Mouse (Mus musculus): ENCODE data around the gene Adgrg2. TPM values are rescaled to one million over a fixed set of nuclear protein-coding genes. Genes with fewer than 3 reads are reported as not detected.

The Adgrg2 gene
- polyA plus RNA-seq, 2 experiments, result 17.8 to 26.5 TPM

DNA sequence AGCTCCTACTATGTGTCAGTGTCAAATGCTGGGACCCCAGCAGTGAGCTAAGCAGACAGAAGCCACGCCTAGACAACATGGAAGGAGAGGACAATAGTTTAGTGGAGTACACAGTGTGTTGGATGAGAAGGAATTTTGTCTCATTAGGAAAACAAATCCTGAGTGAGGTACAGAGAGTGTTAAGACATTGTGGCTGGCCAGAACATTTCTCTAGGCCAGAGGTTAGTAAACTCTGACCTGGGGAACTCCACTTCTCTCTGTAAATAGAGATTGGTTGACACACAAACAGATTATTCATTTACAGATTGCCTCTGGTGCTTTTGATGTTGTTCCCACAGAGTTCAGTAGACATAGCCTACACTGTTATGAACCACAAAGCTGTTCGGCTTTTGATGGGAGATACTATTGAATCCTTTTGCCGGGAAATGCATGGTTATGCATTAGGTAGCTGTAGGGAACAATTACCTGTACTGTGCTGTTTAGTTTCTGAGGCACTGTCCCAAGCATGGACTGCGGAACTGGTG lies 22.5 kb downstream of the Adgrg2 start:
- Histone ChIP-seq H3K27ac (replicated peaks; ENCODE audit: low read depth, low read length) (no peak overlapping the region), H3K4me1 (ENCODE audit: control insufficient read depth, insufficient read depth, low read length) (no peaks in the 10 kb centered on the region), H3K4me2 (replicated peaks; ENCODE audit: low read depth, low read length, severe bottlenecking) (no peak overlapping the region), H3K36me3 (ENCODE audit: control insufficient read depth, insufficient read depth, low read length) (no peaks in the 10 kb centered on the region), H3K4me3 (replicated peaks; ENCODE audit: low read length) (no peak overlapping the region), H3K9ac (ENCODE audit: low read depth, low read length, severe bottlenecking) (no peak overlapping the region), H3K27me3 (ENCODE audit: control insufficient read depth, insufficient read depth, low read length) (no peaks in the 10 kb centered on the region), H3K9me3 (ENCODE audit: control insufficient read depth, low read length) (no peaks in the 10 kb centered on the region)
- 89% methylated on average over 4 of the region's 4 CpGs for WGBS
- DNase-seq (ENCODE audit: low spot score), result no peak
- ATAC-seq (ENCODE audit: low FRiP score, low read depth), result no peak
- no peak for TF ChIP-seq POLR2A (IDR thresholded peaks at IDR 0.05; ENCODE audit: borderline replicate concordance, extremely low read depth, insufficient read depth, insufficient read length)

- Histone ChIP-seq H3K9ac (ENCODE audit: low read depth, low read length, severe bottlenecking) (no peak overlapping the region), H3K4me3 (replicated peaks; ENCODE audit: low read length) (no peak overlapping the region), H3K27ac (replicated peaks; ENCODE audit: low read depth, low read length) (no peak overlapping the region), H3K27me3 (ENCODE audit: control insufficient read depth, insufficient read depth, low read length) (no peaks in the 10 kb centered on the region), H3K9me3 (ENCODE audit: control insufficient read depth, low read length) (no peaks in the 10 kb centered on the region), H3K36me3 (ENCODE audit: control insufficient read depth, insufficient read depth, low read length) (no peaks in the 10 kb centered on the region), H3K4me2 (replicated peaks; ENCODE audit: low read depth, low read length, severe bottlenecking) (no peak overlapping the region), H3K4me1 (ENCODE audit: control insufficient read depth, insufficient read depth, low read length) (no peaks in the 10 kb centered on the region)
- TF ChIP-seq POLR2A (IDR thresholded peaks at IDR 0.05; ENCODE audit: borderline replicate concordance, extremely low read depth, insufficient read depth, insufficient read length), result no peak
- DNase-seq (ENCODE audit: low spot score) (no peak), ATAC-seq (ENCODE audit: low FRiP score, low read depth) (no peak)
- 85% methylated on average over 7 of the region's 7 CpGs for WGBS
Measured at GRCm38 (mm10) chrX:160413881-160414395, 23.4 kb downstream of the Adgrg2 start.

- no peak for DNase-seq (ENCODE audit: low spot score)
Measured at GRCm38 (mm10) chrX:160418397-160418796, 27.9 kb downstream of the Adgrg2 start.

DNA sequence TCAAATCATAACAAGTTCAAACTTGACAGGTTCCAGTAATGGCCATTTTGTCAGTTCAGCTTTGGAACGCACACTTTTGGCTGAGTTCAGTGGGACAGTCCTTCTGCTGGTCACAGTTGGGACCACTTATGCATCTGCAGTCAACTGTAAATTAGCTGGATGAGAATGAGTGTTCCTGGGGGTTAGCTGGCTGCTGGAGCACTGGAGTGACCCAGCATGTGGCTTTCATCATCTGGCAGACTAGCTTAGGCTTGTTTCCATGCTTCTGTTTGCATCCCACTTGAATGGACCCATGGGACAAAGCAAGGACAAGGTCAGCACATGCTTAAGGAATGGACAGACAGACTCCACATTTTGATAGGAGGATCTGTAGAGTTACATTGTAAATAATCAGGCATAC lies 33.2 kb downstream of the Adgrg2 start:
- no peak for DNase-seq (ENCODE audit: low spot score)
- WGBS, result 68% methylated on average over 1 of the region's 1 CpGs
- H3K4me2 ChIP-seq (replicated peaks; ENCODE audit: low read depth, low read length, severe bottlenecking), result no peak overlapping the region
- ATAC-seq (ENCODE audit: low FRiP score, low read depth), result no peak
- no peak overlapping the region for H3K9ac ChIP-seq (ENCODE audit: low read depth, low read length, severe bottlenecking)
- no peaks in the 10 kb centered on the region for H3K4me1 ChIP-seq (ENCODE audit: control insufficient read depth, insufficient read depth, low read length)
- no peak for TF ChIP-seq POLR2A (IDR thresholded peaks at IDR 0.05; ENCODE audit: borderline replicate concordance, extremely low read depth, insufficient read depth, insufficient read length)
- no peaks in the 10 kb centered on the region for H3K9me3 ChIP-seq (ENCODE audit: control insufficient read depth, low read length)
- H3K36me3 ChIP-seq (ENCODE audit: control insufficient read depth, insufficient read depth, low read length), result no peaks in the 10 kb centered on the region
- H3K27ac ChIP-seq (replicated peaks; ENCODE audit: low read depth, low read length), result no peak overlapping the region
- H3K27me3 ChIP-seq (ENCODE audit: control insufficient read depth, insufficient read depth, low read length), result 0 out of 2 replicates have a peak, but pooled peaks cover 3% of the 10 kb centered on the region
- no peak overlapping the region for H3K4me3 ChIP-seq (replicated peaks; ENCODE audit: low read length)

More at GRCm38 (mm10) chrX:160418397-160418796, 27.9 kb downstream of the Adgrg2 start:
- Histone ChIP-seq H3K9me3 (ENCODE audit: control insufficient read depth, low read length) (no peaks in the 10 kb centered on the region), H3K4me1 (ENCODE audit: control insufficient read depth, insufficient read depth, low read length) (no peaks in the 10 kb centered on the region), H3K9ac (ENCODE audit: low read depth, low read length, severe bottlenecking) (no peak overlapping the region), H3K4me2 (replicated peaks; ENCODE audit: low read depth, low read length, severe bottlenecking) (no peak overlapping the region), H3K27ac (replicated peaks; ENCODE audit: low read depth, low read length) (no peak overlapping the region), H3K4me3 (replicated peaks; ENCODE audit: low read length) (no peak overlapping the region), H3K36me3 (ENCODE audit: control insufficient read depth, insufficient read depth, low read length) (no peaks in the 10 kb centered on the region), H3K27me3 (ENCODE audit: control insufficient read depth, insufficient read depth, low read length) (0 out of 2 replicates have a peak, but pooled peaks cover 3% of the 10 kb centered on the region)
- 69% methylated on average over 7 of the region's 7 CpGs for WGBS
- ATAC-seq (ENCODE audit: low FRiP score, low read depth), result no peak
- no peak for TF ChIP-seq POLR2A (IDR thresholded peaks at IDR 0.05; ENCODE audit: borderline replicate concordance, extremely low read depth, insufficient read depth, insufficient read length)

GRCm38 (mm10) chrX:160426486-160426885 lies 36.0 kb downstream of the Adgrg2 start:
- Histone ChIP-seq H3K4me3 (replicated peaks; ENCODE audit: low read length) (no peak overlapping the region), H3K27ac (replicated peaks; ENCODE audit: low read depth, low read length) (no peak overlapping the region), H3K4me2 (replicated peaks; ENCODE audit: low read depth, low read length, severe bottlenecking) (no peak overlapping the region), H3K9me3 (ENCODE audit: control insufficient read depth, low read length) (no peaks in the 10 kb centered on the region), H3K36me3 (ENCODE audit: control insufficient read depth, insufficient read depth, low read length) (no peaks in the 10 kb centered on the region), H3K9ac (ENCODE audit: low read depth, low read length, severe bottlenecking) (no peak overlapping the region), H3K27me3 (ENCODE audit: control insufficient read depth, insufficient read depth, low read length) (no peaks in the 10 kb centered on the region), H3K4me1 (ENCODE audit: control insufficient read depth, insufficient read depth, low read length) (no peaks in the 10 kb centered on the region)
- 62% methylated on average over 1 of the region's 1 CpGs for WGBS
- ATAC-seq (ENCODE audit: low FRiP score, low read depth) (no peak), DNase-seq (ENCODE audit: low spot score) (no peak)
- TF ChIP-seq POLR2A (IDR thresholded peaks at IDR 0.05; ENCODE audit: borderline replicate concordance, extremely low read depth, insufficient read depth, insufficient read length), result no peak
